Mouse (Mus musculus) heart, postnatal 0 days (tissue): ENCODE measurements around the gene Rnf26. TPM values are rescaled to one million over a fixed set of nuclear protein-coding genes. Genes with fewer than 3 reads are reported as not detected.
A peak's percentile ranks its signal among the peaks of the same experiment; 100 is the strongest.

ENCODE experiments used
- ATAC-seq: fragments of 200-750 bp; cut with Nextera tagmentation; 2 replicates; pipeline ENCODE4 v1.8.0; 2017; ENCODE audit warnings: low read depth, moderate number of reproducible peaks, moderate library complexity; ENCODE audit not compliant: insufficient read depth
- DNase-seq: peaks from one replicate; pipeline ENCODE4 v3.0.0-alpha.2; 2016; ENCODE audit warnings: low spot score
- H3K27ac ChIP-seq: fragments of 300-500 bp; sonication (generic); 2 replicates; pipeline ENCODE4 v1.5.1; 2014; ENCODE audit warnings: low read depth, mild to moderate bottlenecking
- H3K27me3 ChIP-seq: fragments of 300-500 bp; sonication (generic); 2 replicates; pipeline ENCODE4 v1.6.1; 2014; ENCODE audit warnings: low read length, mixed read lengths; ENCODE audit not compliant: control insufficient read depth, insufficient read depth
- H3K36me3 ChIP-seq: fragments of 300-500 bp; sonication (generic); replicated peaks from 2 replicates; pipeline ENCODE4 v1.6.1; 2014; ENCODE audit warnings: low read length, mixed read lengths; ENCODE audit not compliant: control insufficient read depth, insufficient read depth
- H3K4me1 ChIP-seq: fragments of 300-500 bp; sonication (generic); 2 replicates; pipeline ENCODE4 v1.6.1; 2014; ENCODE audit warnings: antibody characterized with exemption; ENCODE audit not compliant: control insufficient read depth, insufficient read depth
- H3K4me2 ChIP-seq: fragments of 300-500 bp; sonication (generic); 2 replicates; pipeline ENCODE4 v1.6.1; 2014; ENCODE audit warnings: low read depth, mild to moderate bottlenecking, low read length, moderate library complexity
- H3K4me3 ChIP-seq: fragments of 300-500 bp; sonication (generic); 2 replicates; pipeline ENCODE4 v1.5.1; 2014; ENCODE audit warnings: low read depth, low read length
- H3K9ac ChIP-seq: fragments of 300-500 bp; sonication (generic); replicated peaks from 2 replicates; pipeline ENCODE4 v1.6.1; 2014; ENCODE audit warnings: low read depth, low read length, mixed read lengths
- H3K9me3 ChIP-seq: fragments of 300-500 bp; sonication (generic); replicated peaks from 2 replicates; pipeline ENCODE4 v1.6.1; 2016; ENCODE audit warnings: low read length; ENCODE audit not compliant: control insufficient read depth
- CTCF ChIP-seq: IDR thresholded peaks from 2 replicates; pipeline ENCODE4 v1.5.1; 2016; ENCODE audit warnings: antibody characterized with exemption, control low read depth, low read depth
- EP300 ChIP-seq: IDR thresholded peaks from 2 replicates; pipeline ENCODE4 v1.6.1; 2016; ENCODE audit warnings: antibody characterized with exemption, low read depth
- WGBS: fragments of 180-500 bp; shearing (Covaris S2); extraction: QIAGEN DNeasy Blood & Tissue Kit; methylation state at CpG from one replicate; pipeline ENCODE4 v1.1.7; 2014; 5-methylcytosine and 5-hydroxymethylcytosine counted together
- polyA plus RNA-seq: library from polyadenylated mRNA; unstranded; fragments of >200 nt; fragmentation: Nextera tagmentation; extraction: Ambion mirVana; gene quantifications from 2 replicates; pipeline ENCODE4 v1.2.1, GENCODE M21; 2015
- total RNA-seq: library from RNA; depleted of rRNA; stranded (reverse); fragments of >200 nt; gene quantifications from 2 replicates; pipeline ENCODE4 v1.2.3, GENCODE M21; 2014; ENCODE audit warnings: low replicate concordance

Gene Rnf26
- total and polyA plus RNA-seq, 2 experiments from 2014 or later, result 14.1 to 16.6 TPM

DNA sequence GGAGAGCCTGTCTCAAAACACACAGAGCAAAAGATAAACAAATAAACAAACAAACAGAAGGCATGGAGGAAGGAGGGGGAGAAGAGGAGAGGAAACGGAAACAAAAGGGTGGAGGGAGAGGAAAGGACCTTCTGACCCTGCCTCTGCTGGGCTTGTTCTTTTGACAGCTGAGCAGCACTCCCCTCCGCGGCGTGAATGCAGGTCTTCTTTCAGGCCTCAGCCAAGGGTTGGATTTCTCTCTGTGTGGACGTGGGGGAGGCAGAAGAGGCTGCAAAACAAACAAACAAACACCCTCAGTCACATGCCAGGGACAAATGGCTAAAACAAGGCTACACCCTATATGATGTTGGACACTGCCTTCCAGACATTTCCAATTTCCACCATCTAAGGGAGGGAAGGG, 11.7 kb upstream of the Rnf26 start:
- no peak for DNase-seq
- Histone ChIP-seq H3K4me3 (no peak overlapping the region), H3K4me1 (peaks cover 10% of the 10 kb centered on the region), H3K4me2 (no peak overlapping the region), H3K9me3 (no peaks in the 10 kb centered on the region), H3K36me3 (no peaks in the 10 kb centered on the region), H3K27ac (no peak overlapping the region), H3K27me3 (no peaks in the 10 kb centered on the region), H3K9ac (no peak overlapping the region)
- 64% methylated on average over 5 of the region's 5 CpGs for WGBS
- ATAC-seq, result no peak
- TF ChIP-seq EP300 (no peak), CTCF (no peak)

DNA sequence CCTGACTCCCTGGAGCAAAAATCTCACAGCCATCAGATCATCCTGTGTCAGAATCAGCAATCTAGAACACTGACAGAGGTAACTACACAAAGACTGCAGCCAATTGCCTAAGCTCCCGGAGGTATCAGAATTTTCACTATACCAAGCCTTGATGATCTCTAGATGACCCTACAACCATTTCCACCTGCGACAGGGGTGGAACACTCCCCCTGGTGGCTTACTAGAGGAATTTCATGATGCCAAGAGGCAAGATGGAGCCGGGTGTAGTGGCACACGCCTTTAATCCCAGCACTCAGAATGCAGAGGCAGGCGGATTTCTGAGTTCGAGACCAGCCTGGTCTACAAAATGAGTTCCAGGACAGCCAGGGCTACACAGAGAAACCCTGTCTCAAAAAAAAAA, 11.0 kb upstream of the Rnf26 start:
- WGBS, result 60% methylated on average over 6 of the region's 6 CpGs
- Histone ChIP-seq H3K27ac (no peak overlapping the region), H3K4me2 (no peak overlapping the region), H3K4me1 (peaks cover 3% of the 10 kb centered on the region; the same call in 1 of the 2 replicates), H3K9ac (no peak overlapping the region), H3K9me3 (no peaks in the 10 kb centered on the region), H3K4me3 (no peak overlapping the region), H3K27me3 (no peaks in the 10 kb centered on the region), H3K36me3 (no peaks in the 10 kb centered on the region)
- no peak for ATAC-seq
- TF ChIP-seq EP300 (no peak), CTCF (peak; percentile 54)
- DNase-seq, result no peak

DNA sequence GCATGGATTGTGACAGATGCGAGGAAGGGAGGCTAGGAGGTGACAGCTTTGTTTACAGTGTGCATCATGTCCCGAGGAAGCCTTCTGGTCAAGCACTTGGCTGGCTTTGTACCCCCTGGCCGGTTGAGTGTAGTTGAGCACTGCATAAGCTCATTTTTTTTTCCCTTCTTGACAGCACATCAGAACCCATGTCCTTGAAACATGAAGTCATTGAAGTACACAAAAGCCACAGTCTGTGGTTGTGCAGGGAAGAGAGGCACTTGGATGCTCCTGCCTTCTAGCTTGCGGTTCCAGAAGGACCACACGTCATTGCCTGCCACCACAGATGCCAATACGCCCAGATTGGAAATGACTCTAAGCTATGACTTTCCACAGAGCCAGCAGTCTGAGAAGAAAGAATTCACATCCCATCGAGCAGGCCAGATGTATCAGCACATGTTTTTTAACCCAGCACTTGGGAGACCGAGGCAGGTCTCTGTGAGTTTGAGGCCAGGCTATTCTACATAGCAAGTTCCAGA, 6.7 kb upstream of the Rnf26 start:
- 62% methylated on average over 8 of the region's 8 CpGs for WGBS
- Histone ChIP-seq H3K27ac (no peak overlapping the region), H3K27me3 (no peaks in the 10 kb centered on the region), H3K9me3 (no peaks in the 10 kb centered on the region), H3K4me1 (no peaks in the 10 kb centered on the region), H3K4me2 (no peak overlapping the region), H3K4me3 (no peak overlapping the region), H3K36me3 (no peaks in the 10 kb centered on the region), H3K9ac (no peak overlapping the region)
- no peak for TF ChIP-seq CTCF
- no peak for TF ChIP-seq EP300
- ATAC-seq (no peak), DNase-seq (no peak)

DNA sequence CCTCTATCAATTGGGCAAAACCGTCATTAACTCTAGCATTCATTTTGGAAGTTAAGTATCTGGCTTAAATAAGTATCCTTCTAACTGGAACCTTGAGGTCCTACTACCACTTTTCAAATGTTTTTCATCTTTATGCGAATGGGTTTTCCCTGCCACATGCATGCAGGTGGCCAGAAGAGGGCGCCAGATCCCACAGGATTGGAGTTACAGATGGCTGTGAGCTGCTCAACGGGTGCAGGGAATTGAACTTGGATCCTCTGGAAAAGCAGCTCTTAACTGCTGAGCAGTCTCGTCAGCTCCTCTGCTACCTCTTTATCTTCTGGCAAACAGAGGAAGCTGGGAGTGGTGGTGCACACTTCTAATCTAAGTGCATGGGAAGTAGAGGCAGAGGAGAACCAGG, 5.7 kb upstream of the Rnf26 start:
- no peak overlapping the region for H3K4me3 ChIP-seq
- no peak for DNase-seq
- ATAC-seq, result no peak
- 56% methylated on average over 5 of the region's 5 CpGs for WGBS
- H3K4me1 ChIP-seq, result no peaks in the 10 kb centered on the region
- no peaks in the 10 kb centered on the region for H3K9me3 ChIP-seq
- TF ChIP-seq CTCF, result peak; percentile 46
- no peak for TF ChIP-seq EP300
- H3K4me2 ChIP-seq, result no peak overlapping the region
- no peaks in the 10 kb centered on the region for H3K27me3 ChIP-seq
- H3K9ac ChIP-seq, result no peak overlapping the region
- no peak overlapping the region for H3K27ac ChIP-seq
- no peaks in the 10 kb centered on the region for H3K36me3 ChIP-seq

DNA sequence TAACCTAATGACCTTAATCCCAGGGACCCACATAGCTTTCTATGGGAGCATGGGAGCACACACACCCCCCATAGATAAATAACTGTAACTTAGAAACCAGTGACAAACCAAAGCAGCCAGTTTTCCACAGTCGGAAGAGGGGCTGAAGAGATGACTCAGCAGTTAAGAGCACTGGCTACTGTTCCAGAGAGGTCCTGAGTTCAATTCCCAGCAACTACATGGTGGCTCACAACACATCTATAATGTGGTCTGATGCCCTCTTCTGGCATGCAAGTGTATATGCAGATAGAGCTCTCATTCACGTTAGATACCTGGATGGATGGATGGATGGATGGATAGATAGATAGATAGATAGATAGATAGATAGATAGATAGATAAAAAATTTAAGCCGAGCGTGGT, 2.9 kb upstream of the Rnf26 start:
- Histone ChIP-seq H3K4me3 (no peak overlapping the region), H3K4me2 (no peak overlapping the region), H3K27me3 (no peaks in the 10 kb centered on the region), H3K36me3 (no peaks in the 10 kb centered on the region), H3K27ac (no peak overlapping the region), H3K9ac (no peak overlapping the region), H3K4me1 (no peaks in the 10 kb centered on the region), H3K9me3 (no peaks in the 10 kb centered on the region)
- 89% methylated on average over 4 of the region's 4 CpGs for WGBS
- ATAC-seq, result no peak
- DNase-seq, result no peak
- TF ChIP-seq CTCF (no peak), EP300 (no peak)

DNA sequence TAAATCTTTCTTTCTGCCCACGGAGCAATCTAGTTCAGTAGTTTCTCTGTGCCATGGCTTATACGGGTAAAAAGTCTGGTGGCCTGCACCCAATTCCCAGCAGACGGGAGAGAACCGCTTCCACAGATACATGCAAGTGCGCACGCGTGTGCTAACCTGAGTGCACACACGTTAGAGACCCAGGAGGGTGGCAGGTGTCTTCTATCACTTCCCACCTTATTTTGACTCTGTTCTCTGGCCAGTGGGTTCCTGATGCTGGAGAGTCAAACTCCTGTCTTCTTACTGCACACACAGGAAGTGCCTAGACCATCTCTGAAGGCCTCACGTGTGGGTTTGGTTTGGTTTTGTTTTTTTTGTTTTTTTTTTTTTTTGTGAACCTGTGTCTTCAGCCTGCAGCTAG, 2.3 kb upstream of the Rnf26 start:
- H3K27ac ChIP-seq, result no peak overlapping the region
- no peak overlapping the region for H3K4me3 ChIP-seq
- ATAC-seq (no peak), DNase-seq (no peak)
- H3K36me3 ChIP-seq, result no peaks in the 10 kb centered on the region
- no peak for TF ChIP-seq CTCF
- no peak for TF ChIP-seq EP300
- H3K9ac ChIP-seq, result no peak overlapping the region
- H3K4me2 ChIP-seq, result no peak overlapping the region
- WGBS, result 80% methylated on average over 9 of the region's 9 CpGs
- no peaks in the 10 kb centered on the region for H3K27me3 ChIP-seq
- H3K4me1 ChIP-seq, result peaks cover under 1% of the 10 kb centered on the region; the same call in 1 of the 2 replicates
- H3K9me3 ChIP-seq, result no peaks in the 10 kb centered on the region
